Mouse (Mus musculus): Measurements from ENCODE around the gene Slc25a51. TPM values are rescaled to one million over a fixed set of nuclear protein-coding genes. Genes with fewer than 3 reads are reported as not detected.

Gene Slc25a51
- total and polyA plus RNA-seq, 2 experiments from 2014 or later, result 70.1 to 190 TPM

- TF ChIP-seq EP300 (IDR thresholded peaks at IDR 0.05; ENCODE audit: low read depth) (no peak), CTCF (IDR thresholded peaks at IDR 0.05; ENCODE audit: low read depth) (no peak)
- no peak overlapping the region for H3K4me2 ChIP-seq (ENCODE audit: low read depth, low read length)
- WGBS, result 82% methylated on average over 4 of the region's 4 CpGs
- no peak overlapping the region for H3K9ac ChIP-seq (replicated peaks; ENCODE audit: low read depth, low read length)
- H3K27me3 ChIP-seq (ENCODE audit: control insufficient read depth, insufficient read depth, low read length), result no peaks in the 10 kb centered on the region
- peaks cover 6% of the 10 kb centered on the region; the same call in 1 of the 2 replicates for H3K36me3 ChIP-seq (replicated peaks; ENCODE audit: control insufficient read depth, insufficient read depth, low read length)
- ATAC-seq (ENCODE audit: insufficient read depth, low read depth), result no peak
- DNase-seq (ENCODE audit: low spot score), result no peak
- peaks cover 25% of the 10 kb centered on the region for H3K4me1 ChIP-seq (ENCODE audit: control insufficient read depth, insufficient read depth)
- no peaks in the 10 kb centered on the region for H3K9me3 ChIP-seq (replicated peaks; ENCODE audit: control insufficient read depth, low read length)
- H3K4me3 ChIP-seq (ENCODE audit: low read depth, low read length), result no peak overlapping the region
- no peak overlapping the region for H3K27ac ChIP-seq (ENCODE audit: low read depth)
Observed at GRCm38 (mm10) chr4:45419051-45419450, 10.5 kb upstream of the Slc25a51 start.

GRCm38 (mm10) chr4:45418229-45418950 is 9.8 kb upstream of the Slc25a51 start:
- Histone ChIP-seq H3K4me3 (ENCODE audit: low read depth, low read length) (no peak overlapping the region), H3K27ac (ENCODE audit: low read depth) (no peak overlapping the region), H3K9ac (replicated peaks; ENCODE audit: low read depth, low read length) (no peak overlapping the region), H3K27me3 (ENCODE audit: control insufficient read depth, insufficient read depth, low read length) (no peaks in the 10 kb centered on the region), H3K4me2 (ENCODE audit: low read depth, low read length) (no peak overlapping the region), H3K36me3 (replicated peaks; ENCODE audit: control insufficient read depth, insufficient read depth, low read length) (peaks cover 2% of the 10 kb centered on the region; the same call in 1 of the 2 replicates), H3K9me3 (replicated peaks; ENCODE audit: control insufficient read depth, low read length) (no peaks in the 10 kb centered on the region), H3K4me1 (ENCODE audit: control insufficient read depth, insufficient read depth) (peaks cover 22% of the 10 kb centered on the region)
- 32% methylated on average over 11 of the region's 11 CpGs for WGBS
- DNase-seq (ENCODE audit: low spot score) (peak; percentile 68), ATAC-seq (ENCODE audit: insufficient read depth, low read depth) (peak; percentile 18; the same call in 1 of the 2 replicates)
- TF ChIP-seq EP300 (IDR thresholded peaks at IDR 0.05; ENCODE audit: low read depth), result no peak
- TF ChIP-seq CTCF (IDR thresholded peaks at IDR 0.05; ENCODE audit: low read depth), result peak; percentile 92

DNA sequence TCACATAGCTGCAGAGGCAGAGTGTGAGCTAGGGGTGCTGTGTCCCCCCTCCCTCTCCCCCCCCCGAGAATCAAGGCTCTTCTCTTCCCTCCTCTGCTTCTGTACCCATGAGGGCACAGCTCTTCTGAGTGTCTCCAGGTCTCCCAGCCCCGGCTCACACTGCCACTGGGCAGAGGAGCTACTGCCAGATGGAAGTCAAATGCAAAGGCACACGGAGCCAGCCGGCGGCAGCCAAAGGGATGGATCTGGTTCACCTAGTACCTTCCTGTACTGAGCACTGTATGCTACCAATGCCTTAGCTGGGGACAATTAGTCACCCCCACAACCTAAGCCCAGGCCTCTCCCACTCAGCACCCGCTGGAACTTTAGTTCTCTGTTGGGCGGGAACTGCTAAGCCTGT is 7.7 kb upstream of the Slc25a51 start:
- H3K36me3 ChIP-seq (replicated peaks; ENCODE audit: control insufficient read depth, insufficient read depth, low read length), result no peaks in the 10 kb centered on the region
- no peaks in the 10 kb centered on the region for H3K27me3 ChIP-seq (ENCODE audit: control insufficient read depth, insufficient read depth, low read length)
- H3K9ac ChIP-seq (replicated peaks; ENCODE audit: low read depth, low read length), result no peak overlapping the region
- WGBS, result 63% methylated on average over 7 of the region's 7 CpGs
- DNase-seq (ENCODE audit: low spot score), result no peak
- H3K4me3 ChIP-seq (ENCODE audit: low read depth, low read length), result no peak overlapping the region
- H3K4me1 ChIP-seq (ENCODE audit: control insufficient read depth, insufficient read depth), result peaks cover 13% of the 10 kb centered on the region; the same call in 1 of the 2 replicates
- no peak overlapping the region for H3K27ac ChIP-seq (ENCODE audit: low read depth)
- no peak overlapping the region for H3K4me2 ChIP-seq (ENCODE audit: low read depth, low read length)
- TF ChIP-seq CTCF (IDR thresholded peaks at IDR 0.05; ENCODE audit: low read depth) (no peak), EP300 (IDR thresholded peaks at IDR 0.05; ENCODE audit: low read depth) (no peak)
- H3K9me3 ChIP-seq (replicated peaks; ENCODE audit: control insufficient read depth, low read length), result no peaks in the 10 kb centered on the region
- no peak for ATAC-seq (ENCODE audit: insufficient read depth, low read depth)

- ATAC-seq (ENCODE audit: insufficient read depth, low read depth), result no peak
- 87% methylated on average over 9 of the region's 9 CpGs for WGBS
- TF ChIP-seq EP300 (IDR thresholded peaks at IDR 0.05; ENCODE audit: low read depth) (no peak), CTCF (IDR thresholded peaks at IDR 0.05; ENCODE audit: low read depth) (no peak)
Observed at GRCm38 (mm10) chr4:45413674-45414338, 5.2 kb upstream of the Slc25a51 start.

GRCm38 (mm10) chr4:45412433-45413192 is 4.0 kb upstream of the Slc25a51 start:
- H3K27ac ChIP-seq (ENCODE audit: low read depth), result no peak overlapping the region
- no peak overlapping the region for H3K4me2 ChIP-seq (ENCODE audit: low read depth, low read length)
- DNase-seq (ENCODE audit: low spot score) (no peak), ATAC-seq (ENCODE audit: insufficient read depth, low read depth) (no peak)
- TF ChIP-seq CTCF (IDR thresholded peaks at IDR 0.05; ENCODE audit: low read depth), result no peak
- TF ChIP-seq EP300 (IDR thresholded peaks at IDR 0.05; ENCODE audit: low read depth), result no peak
- no peaks in the 10 kb centered on the region for H3K9me3 ChIP-seq (replicated peaks; ENCODE audit: control insufficient read depth, low read length)
- no peaks in the 10 kb centered on the region for H3K36me3 ChIP-seq (replicated peaks; ENCODE audit: control insufficient read depth, insufficient read depth, low read length)
- no peak overlapping the region for H3K4me3 ChIP-seq (ENCODE audit: low read depth, low read length)
- H3K9ac ChIP-seq (replicated peaks; ENCODE audit: low read depth, low read length), result no peak overlapping the region
- no peaks in the 10 kb centered on the region for H3K27me3 ChIP-seq (ENCODE audit: control insufficient read depth, insufficient read depth, low read length)
- 53% methylated on average over 16 of the region's 16 CpGs for WGBS
- peaks cover 15% of the 10 kb centered on the region; the same call in 1 of the 2 replicates for H3K4me1 ChIP-seq (ENCODE audit: control insufficient read depth, insufficient read depth)

More at GRCm38 (mm10) chr4:45413674-45414338, 5.2 kb upstream of the Slc25a51 start:
- Histone ChIP-seq H3K27ac (ENCODE audit: low read depth) (no peak overlapping the region), H3K36me3 (replicated peaks; ENCODE audit: control insufficient read depth, insufficient read depth, low read length) (no peaks in the 10 kb centered on the region), H3K9ac (replicated peaks; ENCODE audit: low read depth, low read length) (no peak overlapping the region), H3K4me1 (ENCODE audit: control insufficient read depth, insufficient read depth) (peaks cover 13% of the 10 kb centered on the region; the same call in 1 of the 2 replicates), H3K4me2 (ENCODE audit: low read depth, low read length) (no peak overlapping the region), H3K9me3 (replicated peaks; ENCODE audit: control insufficient read depth, low read length) (no peaks in the 10 kb centered on the region), H3K27me3 (ENCODE audit: control insufficient read depth, insufficient read depth, low read length) (no peaks in the 10 kb centered on the region), H3K4me3 (ENCODE audit: low read depth, low read length) (no peak overlapping the region)
- DNase-seq (ENCODE audit: low spot score), result no peak
